Mouse (Mus musculus): Measurements from ENCODE around the gene Gm10058. TPM values are rescaled to one million over a fixed set of nuclear protein-coding genes. Genes with fewer than 3 reads are reported as not detected.
"Not testable (repeated sequence)": the region's sequence is repeated elsewhere in the genome, so short reads cannot be mapped to it uniquely, and the experiment has no call there.

The Gm10058 gene
- not detected in 2 replicates for polyA plus RNA-seq (2016; fragmentation: Nextera tagmentation; extraction: Ambion mirVana)

GRCm38 (mm10) chrX:27946785-27947184 lies at the start of gene Gm10058:
Gene Gm10058, minus strand, starts transcription at chrX:27946885.
- not testable (repeated sequence) for H3K27me3 ChIP-seq (replicated peaks; ENCODE audit: low read depth, poor library complexity, severe bottlenecking); DNase-seq (ENCODE audit: low spot score); H3K27ac ChIP-seq (replicated peaks); H3K4me3 ChIP-seq; H3K4me1 ChIP-seq; H3K9me3 ChIP-seq; H3K36me3 ChIP-seq (replicated peaks)
- no CpG with 5 or more reads among the region's 5 CpGs for WGBS

Measured in embryonic facial prominence, embryonic 10.5 days (tissue).